Mouse (Mus musculus): ENCODE data around the gene Vmn1r62. TPM values are rescaled to one million over a fixed set of nuclear protein-coding genes. Genes with fewer than 3 reads are reported as not detected.
"Not testable (repeated sequence)": the region's sequence is repeated elsewhere in the genome, so short reads cannot be mapped to it uniquely, and the experiment has no call there.

Vmn1r62 gene
- not detected in 2 replicates for polyA plus RNA-seq (2014; fragmentation: Nextera tagmentation; extraction: Ambion mirVana)

GRCm38 (mm10) chr7:5673331-5673730, at the start of gene Vmn1r62:
Gene Vmn1r62, plus strand, starts transcription at chr7:5673631.
- not testable (repeated sequence) for H3K9ac ChIP-seq (ENCODE audit: low read depth, low read length); ATAC-seq (ENCODE audit: low FRiP score, low TSS enrichment); H3K4me1 ChIP-seq (ENCODE audit: control insufficient read depth, insufficient read depth, low read length); H3K27me3 ChIP-seq (ENCODE audit: control insufficient read depth, insufficient read depth, low read length); H3K4me3 ChIP-seq (ENCODE audit: low read length); H3K4me2 ChIP-seq (replicated peaks; ENCODE audit: low read depth, low read length); H3K9me3 ChIP-seq (ENCODE audit: control insufficient read depth, low read length); H3K27ac ChIP-seq (ENCODE audit: low read depth, low read length); H3K36me3 ChIP-seq (ENCODE audit: control insufficient read depth, insufficient read depth, low read length)
- WGBS = no CpG with 5 or more reads among the region's 1 CpGs

Other genes starting within 250 kb of the Vmn1r62 start
- gene Vmn1r59, start 216.9 kb upstream of the Vmn1r62 start, polyA plus RNA-seq (2014; fragmentation: Nextera tagmentation; extraction: Ambion mirVana) = not detected in 2 replicates
- gene Vmn2r28, start 179.7 kb upstream of the Vmn1r62 start, polyA plus RNA-seq (2014; fragmentation: Nextera tagmentation; extraction: Ambion mirVana) = not detected in 2 replicates
- not detected in 2 replicates for gene Vmn1r60, start 126.3 kb upstream of the Vmn1r62 start, polyA plus RNA-seq (2014; fragmentation: Nextera tagmentation; extraction: Ambion mirVana)
- gene Vmn1r61, start 60.3 kb upstream of the Vmn1r62 start, polyA plus RNA-seq (2014; fragmentation: Nextera tagmentation; extraction: Ambion mirVana) = not detected in 2 replicates
- not detected in 2 replicates for gene Vmn1r63, start 131.8 kb downstream of the Vmn1r62 start, polyA plus RNA-seq (2014; fragmentation: Nextera tagmentation; extraction: Ambion mirVana)
- gene Vmn1r64, start 210.9 kb downstream of the Vmn1r62 start, polyA plus RNA-seq (2014; fragmentation: Nextera tagmentation; extraction: Ambion mirVana) = not detected in 2 replicates

Data from kidney, embryonic 14.5 days (tissue).